Mouse (Mus musculus) liver (tissue): ENCODE results near the gene Mrpl22.
"Not testable (repeated sequence)": the region's sequence is repeated elsewhere in the genome, so short reads cannot be mapped to it uniquely, and the experiment has no call there.

Experiments
- DNase-seq: peaks from one replicate; pipeline ENCODE4 v3.0.0-alpha.2; 2020; ENCODE audit warnings: mixed read lengths

Mrpl22 gene

DNA sequence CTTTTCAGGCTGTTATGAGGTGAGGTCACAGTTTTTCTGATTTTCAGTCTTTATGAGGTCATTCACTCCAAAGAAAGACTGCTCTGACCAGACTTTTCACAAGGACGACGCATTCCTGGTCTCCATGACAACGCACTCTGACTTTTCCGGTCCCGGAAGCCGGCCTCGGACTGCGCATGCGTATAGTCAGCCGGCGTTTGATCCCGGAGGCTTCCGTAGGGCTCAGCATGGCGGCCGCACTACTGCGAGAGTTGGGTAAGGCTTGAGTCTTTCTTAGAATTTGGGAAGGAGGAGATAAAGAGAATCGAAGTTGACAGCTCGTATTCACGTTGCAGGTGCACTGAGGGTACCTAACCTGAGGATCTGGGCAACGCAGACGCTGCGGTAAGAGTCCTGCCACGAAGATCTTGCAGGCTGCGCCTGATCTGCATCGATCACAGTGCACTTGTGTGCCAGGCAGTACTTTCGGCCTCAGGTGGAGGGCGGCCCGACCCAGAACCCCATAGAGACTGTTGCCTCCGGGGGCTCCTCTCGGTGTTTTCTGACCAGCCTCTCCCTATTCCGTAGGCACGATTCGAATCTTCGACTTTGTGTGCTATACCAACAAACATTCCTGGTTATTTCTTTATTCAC, at the start of gene Mrpl22:
Gene Mrpl22 (plus strand): TSS at position 203 of the 633 bp plus-strand sequence.
- peak; percentile 97 for DNase-seq

DNA sequence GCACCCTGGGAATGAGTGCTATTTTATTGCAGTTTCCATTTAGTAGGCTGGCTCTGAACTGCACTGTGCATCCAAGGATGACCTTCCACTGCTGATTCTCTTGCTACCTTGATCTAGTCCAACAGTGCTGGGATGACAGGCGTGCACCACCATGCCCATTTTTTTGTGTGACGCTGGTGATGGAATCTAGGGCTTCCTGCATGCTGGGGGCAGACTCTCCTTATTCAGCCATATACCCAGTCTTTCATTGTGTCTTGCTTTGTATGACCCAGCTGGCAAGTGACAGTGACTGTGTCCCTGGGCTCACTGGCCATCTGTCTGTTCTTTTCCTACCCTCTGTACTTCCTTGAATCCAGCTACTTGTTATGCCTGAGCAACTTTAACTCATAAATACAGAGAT, 47.8 kb upstream of the Mrpl22 start:
- no peak for DNase-seq

DNA sequence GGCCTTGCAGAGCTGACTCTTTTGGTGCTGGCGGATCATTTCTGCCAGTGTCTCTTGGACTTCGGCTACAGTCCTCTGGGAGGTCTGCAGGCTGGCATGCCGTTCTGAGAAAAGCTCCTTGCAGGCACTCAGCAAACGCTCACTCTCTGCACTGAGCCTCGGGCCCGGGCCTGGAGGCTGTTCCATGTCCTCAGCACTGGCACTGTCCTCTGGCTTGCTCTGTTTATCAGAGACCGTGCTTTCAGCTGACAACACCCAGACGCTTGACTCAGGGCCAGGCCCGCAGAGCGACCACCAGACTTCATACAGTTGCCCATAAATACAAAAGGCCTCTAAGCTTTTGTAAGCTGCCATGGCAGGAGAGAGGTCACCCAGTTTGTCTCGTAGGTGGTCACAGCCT, 46.4 kb upstream of the Mrpl22 start:
- no peak for DNase-seq

DNA sequence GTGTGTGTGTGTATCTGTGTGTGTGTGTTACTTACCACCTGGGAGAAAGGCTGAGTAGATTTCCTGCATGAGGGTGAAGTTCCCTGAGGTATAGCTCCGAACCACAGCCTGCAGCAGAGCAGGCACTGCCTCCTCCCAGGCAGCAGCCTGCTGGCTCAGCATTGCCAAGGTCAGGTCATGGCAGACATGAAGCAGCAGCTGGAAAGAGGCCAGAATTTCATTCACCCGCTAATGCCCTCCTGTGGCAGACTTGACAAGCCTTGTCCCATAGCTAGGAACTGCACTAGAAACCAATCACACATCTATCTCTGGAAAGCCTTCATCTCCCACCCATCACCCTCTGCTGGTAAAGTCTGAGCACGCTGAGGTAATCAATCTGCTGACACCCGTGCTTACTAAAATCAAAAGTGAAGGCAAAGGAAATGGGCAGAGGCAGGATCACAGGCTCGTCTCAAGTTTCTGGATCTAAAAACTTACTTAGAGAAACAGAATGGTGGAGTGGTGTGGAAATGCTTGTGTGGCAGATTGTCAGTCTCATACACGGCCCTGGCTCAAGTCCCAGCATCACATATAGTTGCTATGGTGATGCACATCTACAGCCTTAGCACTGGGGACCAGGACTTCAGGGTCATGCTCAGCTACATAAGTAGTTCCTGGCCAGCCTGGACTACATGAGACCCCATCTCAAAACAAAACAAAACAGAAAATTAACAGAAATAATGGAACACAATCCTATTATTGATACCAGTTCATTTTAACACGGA, 44.9 kb upstream of the Mrpl22 start:
- DNase-seq: peak; percentile 12

DNA sequence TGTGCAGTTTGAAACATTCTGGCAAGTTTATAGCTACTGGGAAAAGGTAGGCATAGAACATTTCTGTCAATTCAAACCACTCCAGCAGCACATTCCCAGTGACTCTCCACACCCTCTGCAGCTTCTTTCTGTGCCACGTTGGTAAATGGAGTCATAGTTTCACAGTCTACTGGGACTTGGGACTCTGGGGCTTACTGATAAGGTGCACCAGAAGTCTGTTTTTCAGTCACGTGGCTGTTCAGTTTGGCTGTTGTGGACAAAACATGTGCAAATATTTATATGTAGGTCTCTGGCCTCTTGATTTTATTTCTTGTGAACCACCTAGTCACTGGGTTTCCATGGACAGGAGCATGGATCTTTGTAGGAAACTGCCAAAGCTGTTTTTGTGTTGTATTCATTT, 43.9 kb upstream of the Mrpl22 start:
- DNase-seq: peak; percentile 51

DNA sequence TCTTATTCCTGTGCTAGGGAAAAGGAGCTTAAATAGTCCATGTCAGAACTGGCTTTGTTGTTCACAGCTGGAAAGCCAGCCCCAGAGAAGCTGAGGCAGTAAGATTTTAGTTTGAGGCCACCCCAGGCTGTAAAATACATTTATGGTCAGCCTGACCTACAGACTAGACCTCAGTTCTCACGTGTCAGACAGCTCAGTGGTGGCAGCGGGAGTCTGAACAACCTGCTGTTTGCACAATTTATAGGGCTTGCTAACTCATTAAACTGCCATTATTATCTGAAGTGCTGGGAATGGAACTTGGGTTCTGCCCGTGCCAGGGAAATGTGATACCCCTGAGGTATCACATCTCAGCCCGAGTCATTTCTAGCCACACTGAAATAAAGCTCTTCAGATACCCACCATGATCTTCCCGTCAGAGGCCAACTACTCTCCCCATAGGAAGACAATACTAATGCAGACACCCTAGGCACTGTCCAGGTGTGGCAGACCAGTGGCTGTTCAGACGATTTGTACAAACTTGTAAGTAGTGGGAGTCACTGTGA, 42.1 kb upstream of the Mrpl22 start:
- DNase-seq: no peak

DNA sequence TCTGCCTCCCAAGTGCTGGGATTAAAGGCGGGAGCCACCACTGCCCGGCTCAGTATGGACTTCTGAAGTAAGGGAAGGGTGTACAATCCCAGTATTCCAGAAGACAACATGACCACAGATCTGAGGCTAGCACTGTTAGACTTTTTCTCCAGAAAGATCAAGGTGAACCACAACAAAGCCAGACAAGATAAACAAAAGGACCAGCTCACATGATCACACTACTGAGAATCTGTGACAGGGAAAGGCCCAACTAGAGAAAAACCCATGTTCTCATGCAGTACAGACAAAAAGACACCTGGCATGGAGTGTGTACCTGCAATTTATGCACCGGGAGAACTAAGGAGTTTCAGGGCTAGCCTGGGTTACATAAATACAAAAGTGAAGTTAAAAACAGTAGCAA, 39.4 kb upstream of the Mrpl22 start:
- no peak for DNase-seq

DNA sequence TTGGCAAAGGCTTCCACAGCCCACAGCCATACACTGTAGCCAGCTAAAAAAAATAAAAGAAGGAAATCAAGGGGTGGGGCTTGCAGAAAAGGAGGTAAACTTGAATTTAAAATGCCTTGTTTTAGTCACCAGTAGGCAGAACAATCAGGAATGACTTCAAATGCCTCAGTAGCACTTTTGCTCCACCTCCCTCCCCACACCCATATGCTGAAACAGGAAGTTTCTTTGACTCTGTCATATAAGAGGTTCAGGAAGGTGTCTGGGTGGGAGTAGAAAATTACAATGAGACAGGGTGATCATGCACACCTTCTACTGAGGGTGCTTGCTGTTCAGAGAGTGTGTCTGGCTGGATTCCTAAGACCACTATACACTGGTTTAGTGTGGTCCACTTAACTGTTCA, 36.6 kb upstream of the Mrpl22 start:
- DNase-seq: no peak

DNA sequence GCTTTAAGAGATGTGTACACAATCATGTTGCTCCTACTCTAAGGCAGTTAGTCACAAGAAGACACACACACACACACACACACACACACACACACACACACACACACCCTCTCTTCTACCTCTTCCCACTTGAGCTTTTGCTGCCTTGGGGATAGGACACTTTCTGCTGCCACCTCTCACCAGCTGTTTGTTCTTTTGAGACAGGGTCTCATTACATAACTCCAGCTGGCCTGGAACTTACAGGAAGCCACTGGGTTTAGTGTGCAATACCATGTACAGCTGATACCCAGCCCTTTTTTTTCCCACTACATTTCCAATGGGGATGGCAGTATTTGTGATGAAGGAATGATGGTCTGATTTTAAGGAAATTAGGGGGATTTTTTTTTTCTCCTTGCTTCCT, 36.2 kb upstream of the Mrpl22 start:
- no peak for DNase-seq

DNA sequence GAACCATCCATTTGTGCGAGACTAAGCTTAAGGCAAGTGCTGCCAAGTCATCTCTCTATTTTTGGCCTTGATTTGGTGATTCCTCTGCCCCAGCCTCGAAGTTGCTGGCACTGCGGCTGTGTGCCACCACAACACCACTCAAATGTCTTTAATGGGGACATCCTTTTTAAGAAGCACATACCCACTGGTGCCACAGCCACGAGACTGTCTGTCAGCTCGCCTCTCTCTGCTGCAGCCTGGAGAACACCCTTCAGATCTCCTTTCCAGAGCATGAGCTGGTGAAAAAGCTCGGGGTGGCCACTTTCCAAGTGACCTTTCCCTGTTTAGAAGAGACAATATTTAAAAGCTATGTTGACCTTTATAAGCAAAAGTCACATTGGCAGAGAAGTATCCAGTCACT, 34.8 kb upstream of the Mrpl22 start:
- DNase-seq: no peak

DNA sequence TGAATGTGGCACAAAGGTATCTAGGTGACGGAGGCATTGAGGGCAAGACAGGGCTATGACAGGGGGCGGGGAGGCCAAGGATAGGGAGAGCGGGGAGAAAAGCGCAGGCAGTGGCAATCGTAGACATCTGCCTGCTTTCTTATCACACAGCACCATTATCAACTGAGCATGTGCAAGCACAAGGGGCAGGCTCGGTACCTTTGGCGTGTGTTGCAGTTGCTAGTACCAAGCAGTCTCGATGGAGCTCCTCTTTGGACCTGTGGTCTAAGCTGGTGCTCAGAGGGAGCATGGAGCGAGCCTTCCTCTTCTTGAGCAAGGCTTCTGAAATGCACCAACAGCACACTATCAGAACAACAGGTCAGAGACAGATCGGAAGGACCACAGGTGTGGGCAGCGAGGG, 32.6 kb upstream of the Mrpl22 start:
- no peak for DNase-seq

DNA sequence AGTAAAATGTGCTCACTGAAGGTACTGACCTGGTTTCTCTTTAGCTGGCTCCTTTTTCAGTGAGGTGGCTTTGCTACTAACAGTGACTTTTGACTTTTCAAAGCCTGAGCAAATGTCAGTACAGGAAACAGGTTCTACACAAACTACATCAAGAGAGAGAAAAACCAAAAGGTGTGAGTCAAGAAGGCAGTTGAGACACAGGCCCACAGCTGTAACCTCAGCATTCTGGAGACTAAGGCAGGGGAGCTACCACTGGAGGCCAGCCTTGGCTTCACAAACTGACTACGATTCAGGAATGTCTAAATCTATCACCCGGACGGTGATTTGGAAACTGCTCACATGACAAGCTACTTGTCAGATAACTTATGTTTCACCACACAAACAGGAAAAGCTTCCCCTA, 32.0 kb upstream of the Mrpl22 start:
- DNase-seq: no peak

DNA sequence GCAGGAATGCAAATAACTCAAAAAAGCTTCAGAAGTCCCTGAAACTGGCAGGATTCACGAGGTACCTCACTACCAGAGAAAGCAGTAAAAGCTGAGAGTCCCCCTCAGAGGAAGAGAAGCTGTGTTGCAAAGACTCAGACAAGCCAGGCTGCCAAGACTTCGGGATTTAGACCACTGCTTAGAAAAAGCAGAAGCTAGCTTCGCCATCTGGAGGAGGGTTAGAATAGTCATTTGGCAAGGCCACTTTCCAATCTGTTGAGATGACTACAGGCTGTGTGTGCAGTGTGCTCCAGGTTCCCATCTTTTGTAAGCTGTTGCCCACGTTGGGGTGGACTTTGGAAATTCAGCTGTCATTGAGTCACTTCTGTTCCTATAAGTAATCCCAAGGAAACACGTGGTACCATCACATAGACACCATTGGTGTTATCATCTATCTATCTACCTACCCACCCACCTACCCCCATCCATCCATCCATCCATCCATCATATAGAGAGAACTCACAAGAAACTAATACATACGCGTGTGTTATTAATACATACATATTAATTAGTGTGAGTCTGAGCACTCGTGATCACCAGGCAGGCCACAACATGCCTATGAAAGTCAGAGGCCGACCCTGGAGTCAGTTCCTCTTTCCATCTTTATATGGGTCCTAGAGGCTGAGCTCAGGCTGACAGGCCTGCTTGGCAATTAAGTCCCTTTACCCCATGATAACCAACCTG, 27.6 kb upstream of the Mrpl22 start:
- DNase-seq: no peak

DNA sequence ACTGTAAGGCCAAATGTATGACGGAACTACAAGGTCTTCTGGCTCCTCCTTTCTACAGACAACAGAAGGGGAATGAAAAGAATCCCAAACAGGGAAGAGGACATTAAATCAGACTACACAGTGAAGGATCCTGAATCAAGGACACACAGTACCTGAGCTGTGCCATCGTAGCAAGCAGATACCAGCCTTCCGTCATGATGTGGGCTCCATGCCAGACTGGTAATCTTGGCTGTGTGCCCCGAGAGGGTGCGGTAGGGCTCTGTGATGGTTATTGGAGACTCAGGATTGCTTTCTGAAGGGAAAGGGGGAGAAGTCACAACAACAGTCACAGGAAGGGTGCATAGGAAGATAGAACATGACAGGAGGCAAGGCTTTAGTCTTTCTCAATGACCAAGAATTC, 25.2 kb upstream of the Mrpl22 start:
- DNase-seq: no peak

DNA sequence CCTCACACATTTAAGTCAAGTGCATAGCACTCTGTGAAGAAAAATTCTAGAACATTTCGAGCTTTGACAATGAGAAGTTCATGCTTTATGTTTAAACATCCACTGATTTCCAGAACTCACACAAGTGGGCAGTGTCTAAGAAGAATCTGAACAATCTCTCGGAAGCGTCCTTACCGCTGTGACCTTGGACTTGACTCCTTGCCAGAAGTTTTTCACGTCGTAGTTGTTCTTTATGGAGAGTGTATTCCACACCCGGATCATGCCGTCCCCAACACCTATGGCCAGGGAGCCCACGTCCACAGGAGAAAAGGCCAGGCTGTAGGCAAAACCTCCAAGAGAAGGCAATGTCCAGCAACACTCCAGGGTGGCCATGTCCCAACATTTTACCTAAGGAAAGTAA, 16.0 kb upstream of the Mrpl22 start:
- no peak for DNase-seq

DNA sequence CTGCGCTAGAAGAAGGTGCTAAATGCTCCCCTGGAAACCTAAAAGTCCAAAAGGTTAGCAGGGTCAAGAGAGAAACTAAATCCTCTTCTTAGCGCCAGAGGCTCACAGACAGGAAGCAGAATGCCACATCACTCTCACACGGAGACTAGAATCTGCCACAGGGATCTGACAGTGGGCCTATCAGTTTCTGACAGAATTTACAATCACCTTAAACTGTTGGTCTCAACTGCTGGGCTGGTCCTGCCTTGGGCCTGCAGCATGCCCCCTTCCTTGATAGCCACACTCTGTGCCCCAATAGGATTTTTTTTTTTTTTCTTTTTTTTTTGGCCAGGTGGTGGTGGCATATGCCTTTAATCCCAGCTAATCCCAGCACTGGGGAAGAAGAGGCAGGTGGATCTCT, 14.6 kb upstream of the Mrpl22 start:
- no peak for DNase-seq

DNA sequence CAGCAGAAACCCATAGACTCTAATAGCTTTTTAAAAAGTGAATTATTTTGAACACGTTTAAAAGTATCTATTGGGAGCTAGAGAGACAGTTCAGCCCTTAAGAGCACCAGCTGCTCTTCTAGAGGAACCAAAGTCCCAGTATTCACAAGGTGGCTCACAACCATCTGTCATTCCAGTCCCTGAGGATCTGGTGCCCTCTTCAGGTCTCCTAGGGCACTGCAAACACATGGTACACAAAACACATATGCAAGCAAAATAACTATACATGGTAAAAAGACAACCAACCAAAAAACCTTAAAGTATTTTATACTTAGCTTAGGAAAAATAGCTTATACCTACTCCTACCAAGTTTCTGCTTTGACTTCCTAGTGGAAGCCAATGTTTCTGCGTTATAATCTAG, 6.4 kb upstream of the Mrpl22 start:
- peak; percentile 13 for DNase-seq

DNA sequence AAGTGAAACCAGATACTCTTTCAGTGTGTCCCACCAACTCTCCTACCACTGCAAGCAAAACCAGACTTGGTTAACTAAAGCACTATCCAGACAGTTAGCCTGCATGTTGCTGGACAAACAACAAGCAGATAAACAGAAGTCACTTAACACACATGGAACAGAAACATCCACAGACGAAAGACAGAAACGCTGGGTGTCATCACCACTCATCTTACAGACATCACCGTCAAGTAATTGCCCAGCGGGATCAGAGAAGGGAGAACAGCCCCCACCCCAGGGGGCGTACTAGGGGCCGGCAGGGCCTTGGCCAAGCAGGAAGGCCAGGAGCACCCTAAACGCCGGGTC, 3.7 kb upstream of the Mrpl22 start:
- no peak for DNase-seq

DNA sequence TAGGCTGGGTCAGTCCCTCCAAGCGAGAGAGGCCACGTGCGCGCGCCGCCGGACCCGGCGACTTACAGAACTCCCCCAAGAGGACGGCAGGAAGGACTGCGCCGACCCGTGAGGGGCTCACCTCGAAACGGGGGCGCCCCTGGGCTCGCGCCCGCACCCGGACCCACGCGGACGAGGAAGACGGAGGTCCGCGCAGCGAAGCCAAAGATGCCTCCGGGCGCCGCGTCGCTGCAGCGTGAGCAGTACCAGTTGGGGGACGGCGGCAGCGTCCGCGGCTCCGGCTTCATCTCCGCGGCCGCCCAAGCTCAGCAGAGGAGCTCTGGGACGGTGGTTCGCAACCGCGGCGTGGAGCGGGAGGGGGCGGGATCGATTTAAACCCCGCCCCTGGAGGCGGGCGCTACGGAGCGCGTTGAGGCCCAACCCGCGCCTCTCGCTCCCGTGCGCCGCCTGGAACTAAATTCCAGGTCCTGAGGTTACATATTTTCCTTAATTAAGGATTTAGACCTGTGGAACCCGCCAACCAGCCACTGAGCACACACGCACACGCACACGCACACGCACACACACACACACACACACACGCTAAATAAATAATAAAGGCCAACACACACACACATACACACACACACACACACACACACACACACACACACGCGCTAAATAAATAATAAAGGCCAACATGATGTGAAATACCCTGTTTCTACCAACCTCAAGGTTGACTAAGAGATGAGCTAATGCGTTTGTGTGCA, 3.1 kb upstream of the Mrpl22 start, which contains the start of gene Gemin5:
Gene Gemin5 (minus strand): TSS at position 373 of the 749 bp plus-strand sequence.
- DNase-seq: peak; percentile 90

DNA sequence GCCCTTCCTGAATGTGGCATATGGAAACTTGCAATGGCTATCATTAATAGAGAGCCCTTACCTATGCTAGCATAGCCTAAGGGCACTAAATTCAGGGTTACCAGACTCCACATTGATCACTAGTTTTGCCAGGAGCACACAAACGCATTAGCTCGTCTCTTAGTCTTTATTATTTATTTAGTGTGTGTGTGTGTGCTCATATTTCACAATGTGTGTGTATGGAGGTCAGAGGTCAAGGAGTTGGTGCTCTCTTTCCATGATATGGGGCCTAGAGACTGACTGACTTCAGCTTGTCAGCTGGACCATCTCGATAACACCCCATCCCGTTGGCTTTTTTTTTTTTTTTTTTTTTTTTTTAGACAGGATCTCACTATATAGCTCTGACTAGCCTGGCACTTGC, 1.8 kb upstream of the Mrpl22 start:
- no peak for DNase-seq

DNA sequence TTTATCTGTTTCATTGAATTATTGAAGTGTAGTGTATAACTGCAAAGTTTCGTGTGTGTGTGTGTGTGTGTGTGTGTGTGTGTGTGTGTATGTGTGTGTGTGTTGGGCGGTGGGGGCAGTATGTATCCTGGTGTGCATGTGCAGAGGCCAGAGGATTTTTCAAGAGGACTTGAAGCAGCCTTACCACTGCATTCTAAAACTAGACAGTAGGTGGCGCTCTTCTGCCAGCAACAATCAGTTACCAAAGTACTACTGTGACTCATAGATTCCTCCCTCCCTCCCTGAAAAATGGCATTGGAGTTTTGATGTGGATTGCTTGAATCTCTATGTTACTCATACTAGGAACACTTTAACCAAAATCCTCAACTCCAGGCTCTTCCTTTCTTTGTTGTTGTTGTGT, 8.1 kb downstream of the Mrpl22 start:
- DNase-seq: peak; percentile 71

DNA sequence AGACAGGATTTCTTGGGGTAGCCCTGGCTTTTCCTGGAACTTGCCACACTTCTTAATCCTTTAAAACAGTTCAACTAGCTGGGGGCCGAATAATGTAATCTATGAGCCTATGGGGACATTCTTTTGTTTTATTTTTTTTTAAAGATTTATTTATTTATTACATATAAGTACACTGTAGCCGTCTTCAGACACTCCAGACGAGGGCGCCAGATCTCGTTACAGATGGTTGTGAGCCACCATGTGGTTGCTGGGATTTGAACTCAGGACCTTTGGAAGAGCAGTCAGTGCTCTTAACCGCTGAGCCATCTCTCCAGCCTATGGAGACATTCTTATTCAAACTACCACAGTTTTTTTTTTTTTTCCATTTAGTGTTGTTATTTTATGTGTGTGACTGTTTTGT, 8.5 kb downstream of the Mrpl22 start:
- DNase-seq: not testable (repeated sequence)

DNA sequence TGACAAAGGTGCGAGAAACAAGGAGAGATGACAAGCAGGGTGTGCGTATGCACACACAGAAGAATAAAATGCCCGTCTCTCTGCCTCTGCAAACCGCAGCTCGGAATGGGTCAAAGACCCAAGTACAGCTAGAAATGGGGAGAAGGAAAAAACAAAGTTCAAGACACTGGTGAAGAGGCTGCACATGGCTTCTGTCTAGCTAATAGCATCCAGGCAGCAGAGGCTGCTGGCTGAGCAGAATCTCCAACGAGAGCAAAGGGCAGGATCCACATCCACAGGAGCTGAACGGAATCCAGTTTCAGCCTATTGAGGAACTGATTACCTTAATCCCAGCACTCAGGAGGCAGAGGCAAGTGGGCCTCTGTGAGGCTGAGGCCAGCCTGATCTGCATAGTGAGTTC, 9.3 kb downstream of the Mrpl22 start:
- no peak for DNase-seq
